Mouse (Mus musculus): ENCODE results near the gene Klkb1.

- TF ChIP-seq CTCF (IDR thresholded peaks at IDR 0.05; ENCODE audit: low read depth) (no peak), EP300 (IDR thresholded peaks at IDR 0.05; ENCODE audit: low read depth) (no peak)
Measured at GRCm38 (mm10) chr8:45233256-45233655, 61.4 kb downstream of the Klkb1 start.
